Mouse (Mus musculus): ENCODE results near the gene Fam151b.

DNA sequence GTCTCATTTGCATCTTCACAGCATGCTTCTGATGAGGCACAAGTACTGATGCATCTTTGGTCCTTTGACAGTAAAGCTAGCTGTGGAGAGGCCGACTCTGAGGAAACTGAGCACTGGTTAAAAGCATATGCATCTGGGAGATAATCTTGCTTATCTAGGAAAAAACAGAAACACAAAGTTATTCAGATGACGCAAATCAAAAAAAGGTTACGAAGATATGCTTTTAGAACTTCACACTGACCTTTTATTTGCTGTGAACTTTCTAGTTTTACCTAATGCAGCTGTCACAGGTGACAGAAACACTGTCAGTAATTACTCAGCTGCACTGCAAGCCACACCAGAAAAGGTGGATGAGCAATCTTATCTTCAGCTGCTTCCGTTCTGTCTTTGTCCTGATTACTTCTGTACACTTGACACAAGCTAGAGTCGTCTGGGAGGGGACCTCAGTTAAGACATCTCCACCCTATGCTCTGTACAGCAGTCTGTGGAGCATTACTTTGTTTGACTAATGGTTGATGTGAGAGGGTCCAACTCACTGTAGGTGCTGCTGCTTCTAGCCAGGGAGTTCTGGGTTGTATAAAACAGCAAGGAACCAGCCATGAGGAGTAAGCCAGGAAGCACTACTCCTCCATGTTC is 39.5 kb upstream of the Fam151b start:
- no peak for TF ChIP-seq CTCF (IDR thresholded peaks at IDR 0.05; ENCODE audit: low read depth, low read length)
- TF ChIP-seq GATA1 (IDR thresholded peaks at IDR 0.05; ENCODE audit: borderline replicate concordance, low read length) = no peak
- TF ChIP-seq TAL1 (conservative IDR thresholded peaks at IDR 0.05; ENCODE audit: low read depth, low read length) = peak; percentile 69

Data from G1E (cell line).